Mouse (Mus musculus): Measurements from ENCODE around the gene Selenon.
A peak's percentile ranks its signal among the peaks of the same experiment; 100 is the strongest.

Selenon gene

DNA sequence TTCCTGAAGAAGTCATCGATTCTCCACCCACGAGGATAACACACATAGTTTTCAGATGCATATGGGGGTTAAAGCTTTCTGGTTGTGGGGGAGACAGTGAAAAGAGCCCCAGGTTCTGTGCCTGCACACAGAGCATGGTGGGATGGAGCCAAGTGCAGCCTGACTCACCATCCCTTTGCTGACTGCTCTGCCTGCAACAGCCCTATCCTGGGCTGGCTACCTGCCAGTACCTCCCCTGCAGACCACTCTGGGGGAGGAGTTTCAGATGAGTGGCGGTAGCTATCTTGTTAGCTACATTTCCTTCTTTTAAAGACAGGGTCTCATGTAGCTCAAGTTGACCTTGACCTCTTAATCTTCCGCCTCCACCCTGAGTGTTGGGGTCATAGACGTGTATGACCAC, 26.4 kb upstream of the Selenon start:
- no peak for DNase-seq (ENCODE audit: low read depth)

DNA sequence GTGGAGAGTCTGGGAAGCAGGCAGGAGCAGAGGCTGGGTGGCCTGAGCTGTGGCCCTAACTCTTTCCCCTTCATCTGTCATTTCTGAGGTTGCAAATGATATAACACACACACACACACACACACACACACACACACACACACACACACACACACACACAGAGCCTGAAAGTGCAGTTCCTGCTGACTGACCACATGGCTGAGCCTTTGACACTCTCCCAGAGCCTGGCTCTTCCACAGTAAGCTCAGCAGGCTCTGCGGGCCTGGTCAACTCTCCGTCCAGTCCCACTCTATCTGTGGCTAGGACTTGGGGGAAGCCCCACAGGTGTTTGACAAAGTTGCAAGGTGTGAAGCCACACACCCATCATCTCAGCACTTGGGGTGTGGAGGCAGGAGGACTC, 25.3 kb upstream of the Selenon start:
- no peak for DNase-seq (ENCODE audit: low read depth)

DNA sequence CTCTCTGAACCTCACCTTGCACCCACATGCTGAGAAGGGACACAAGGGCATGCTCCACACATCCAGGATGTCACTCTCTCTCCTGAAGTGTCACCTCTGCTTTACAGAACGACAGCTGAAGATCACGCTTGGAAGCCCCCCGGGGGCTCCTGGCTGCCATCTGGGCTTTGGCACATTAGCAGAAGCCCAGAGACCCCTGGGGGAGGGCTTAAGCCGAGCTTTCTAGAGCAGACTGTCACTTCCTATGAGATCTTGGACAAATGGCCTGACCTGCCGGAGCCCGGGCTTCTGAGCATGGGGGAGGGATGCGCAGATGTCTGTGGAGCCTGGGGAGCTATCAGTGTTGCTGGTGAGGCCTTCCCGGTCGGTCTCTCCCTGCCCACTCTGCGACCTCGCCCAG, 23.5 kb upstream of the Selenon start:
- no peak for DNase-seq (ENCODE audit: low read depth)

DNA sequence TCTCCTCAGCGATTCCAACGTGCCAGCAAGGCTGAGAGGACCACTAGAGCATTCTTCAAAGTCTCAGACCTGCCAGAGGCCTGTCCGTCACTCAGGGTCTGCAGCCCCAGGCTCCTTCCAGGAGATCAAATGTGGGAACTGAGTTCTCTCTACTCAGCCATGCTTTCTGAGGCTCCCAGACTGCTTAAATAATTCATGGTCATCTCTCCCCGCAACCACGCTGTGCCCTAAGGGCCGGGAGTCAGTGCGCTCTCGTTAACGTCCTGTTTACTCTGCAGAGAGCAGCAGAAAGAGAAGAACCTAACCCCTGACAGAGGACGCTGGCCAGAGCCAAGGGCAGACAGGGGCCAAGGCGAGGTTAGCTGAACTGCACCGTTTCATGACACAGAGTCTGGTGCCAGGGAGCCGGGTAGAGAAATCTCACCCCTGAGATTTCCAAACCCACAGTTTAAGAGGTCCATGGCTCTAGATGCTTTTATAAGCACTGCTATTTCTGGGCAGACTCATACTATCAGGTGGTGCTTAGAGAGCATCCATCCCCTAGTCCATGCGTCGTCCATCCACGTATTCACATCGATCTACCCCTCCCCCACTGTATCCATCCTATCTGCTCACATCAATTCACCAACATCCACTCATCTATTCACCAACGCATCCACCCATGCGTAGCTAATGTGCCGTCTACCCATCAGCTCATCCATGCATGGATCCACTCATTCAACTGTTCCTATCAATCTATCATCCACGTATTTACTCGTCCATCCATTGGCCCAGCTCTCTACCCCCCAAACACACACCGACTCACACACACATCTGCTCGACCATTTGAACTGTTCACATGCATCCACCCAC, 20.7 kb upstream of the Selenon start:
- DNase-seq (ENCODE audit: low read depth), result no peak

DNA sequence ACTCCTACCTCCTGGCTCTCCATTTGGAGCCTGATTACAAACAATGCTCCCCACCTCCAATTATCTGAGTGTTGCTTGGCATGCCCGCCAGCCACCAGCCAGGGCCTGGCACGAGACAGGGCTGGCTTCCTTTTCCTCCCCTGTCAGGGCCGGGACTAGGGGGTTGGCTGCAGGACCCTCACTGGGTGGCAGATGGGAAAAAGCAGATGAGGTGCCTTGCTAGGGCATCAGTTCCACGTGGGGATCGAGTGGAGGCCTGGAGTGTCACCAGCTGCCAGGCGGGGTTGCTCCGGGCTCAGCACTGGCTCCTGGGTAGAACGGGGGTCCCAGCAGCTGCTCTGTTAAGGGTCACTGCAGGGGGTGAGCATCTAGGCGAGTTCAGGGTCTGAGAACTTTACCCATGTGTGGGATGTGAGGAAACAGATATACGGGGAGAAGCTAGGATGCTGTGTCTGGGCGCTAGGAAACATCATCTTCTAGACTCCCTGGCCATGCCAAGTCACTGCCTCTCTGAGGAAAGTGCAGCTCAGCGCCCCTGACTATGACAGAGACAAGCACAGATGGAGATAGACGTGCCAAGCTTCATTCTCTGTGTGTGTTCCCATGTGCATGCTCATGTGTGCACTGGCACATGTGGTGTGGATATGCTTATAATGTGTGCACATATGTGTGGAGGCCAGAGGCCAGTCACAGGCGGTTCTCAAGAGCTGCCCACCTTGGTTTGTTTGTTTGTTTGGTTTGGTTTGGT, 18.9 kb upstream of the Selenon start:
- DNase-seq (ENCODE audit: low read depth), result no peak

DNA sequence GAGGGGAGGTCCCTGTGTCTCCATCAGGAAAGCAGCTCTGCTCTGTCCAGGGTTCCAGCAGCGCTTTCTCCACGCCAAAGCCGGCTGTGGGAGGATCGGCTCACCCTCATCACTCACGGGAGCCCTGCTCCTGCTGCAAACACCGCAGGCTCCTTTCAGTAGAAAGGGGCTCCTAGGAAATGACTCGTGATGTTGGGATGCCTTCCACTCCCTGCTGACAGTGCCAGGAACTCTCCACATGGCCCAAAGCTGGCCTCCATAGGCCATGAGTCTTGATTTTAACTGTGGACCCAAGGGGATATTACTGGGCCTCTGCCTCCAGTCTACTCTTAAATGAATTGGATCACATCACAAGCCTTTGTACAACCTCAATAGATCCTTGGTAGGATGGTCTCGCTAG, 17.9 kb upstream of the Selenon start:
- DNase-seq (ENCODE audit: low read depth), result no peak

DNA sequence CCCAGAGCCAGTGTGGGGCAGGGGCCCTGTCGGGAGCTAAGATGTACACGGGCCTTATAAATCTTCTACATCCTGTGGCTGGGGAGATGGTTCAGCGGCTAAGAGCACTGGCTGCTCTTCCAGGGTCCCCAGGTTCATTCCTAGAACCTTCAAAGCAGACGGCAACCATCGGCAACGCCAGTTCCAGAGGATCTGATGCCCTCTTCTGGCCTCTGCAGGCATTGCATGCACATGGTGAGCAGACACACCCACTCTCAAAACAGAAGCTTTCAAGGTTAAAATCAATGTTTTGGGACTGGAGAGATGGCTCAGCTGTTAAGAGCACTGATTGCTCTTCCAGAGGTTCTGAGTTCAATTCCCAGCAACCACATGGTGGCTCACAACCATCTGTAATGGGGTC, 17.2 kb upstream of the Selenon start:
- DNase-seq (ENCODE audit: low read depth), result no peak

DNA sequence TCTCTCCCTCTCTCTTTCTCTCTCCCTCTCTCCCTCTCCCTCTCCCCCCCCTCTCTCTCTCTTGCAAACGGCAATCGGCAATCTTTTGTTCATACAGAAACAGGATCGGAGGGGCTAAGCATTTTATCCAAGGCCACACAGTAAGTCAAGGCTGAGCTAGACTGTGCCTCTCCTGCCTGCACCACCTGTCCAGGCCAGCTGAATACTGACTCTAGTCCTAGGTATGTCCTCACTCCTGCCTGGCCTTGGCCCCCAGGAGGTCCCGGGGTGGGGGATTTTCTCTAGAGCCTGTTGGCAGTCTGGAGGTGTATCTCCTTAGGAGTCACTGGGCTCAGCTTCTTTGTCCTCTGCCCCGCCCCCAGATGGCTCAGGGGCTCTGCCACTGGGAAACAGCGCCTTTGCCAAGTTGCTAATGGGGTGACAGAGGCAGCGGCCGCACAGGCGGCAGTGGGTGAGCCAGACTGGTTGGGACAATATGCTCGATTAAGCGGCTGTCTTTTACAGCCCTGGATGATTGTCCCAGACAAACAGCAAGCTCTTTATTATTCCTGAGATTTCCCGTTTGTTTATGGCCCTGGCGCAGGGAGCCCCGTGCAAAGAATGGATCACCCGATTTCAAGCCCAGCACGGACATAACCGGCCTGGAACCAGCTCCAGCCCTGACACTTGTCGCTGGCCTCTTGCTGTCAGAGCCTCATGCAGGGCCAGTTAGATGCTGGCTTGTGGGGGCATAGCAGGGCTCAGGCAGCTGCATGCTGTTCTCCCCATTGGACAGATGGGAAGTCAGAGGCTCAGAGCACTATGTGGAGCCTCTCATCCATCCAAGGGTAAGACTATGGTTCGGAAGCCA, 15.6 kb upstream of the Selenon start:
- no peak for DNase-seq (ENCODE audit: low read depth)

DNA sequence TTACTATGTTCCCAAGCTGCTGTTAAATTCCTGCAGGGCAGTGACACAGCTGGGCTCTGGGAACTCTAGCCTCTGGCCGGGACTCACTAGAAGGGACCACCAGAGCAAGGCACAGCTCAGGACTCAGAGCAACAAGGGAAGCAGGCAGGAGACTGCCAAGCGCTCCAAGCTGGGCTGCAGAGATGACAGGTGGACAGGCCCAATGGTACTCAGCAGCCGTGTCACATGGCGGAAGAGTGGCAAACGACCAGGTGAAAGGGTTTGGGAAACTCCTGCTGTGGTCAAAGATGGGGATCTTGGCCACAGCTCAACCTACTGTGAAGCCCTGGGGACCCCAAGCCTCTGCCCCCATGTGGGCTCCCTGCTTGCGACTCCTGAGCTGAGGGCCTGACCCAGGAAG, 12.1 kb upstream of the Selenon start:
- no peak for DNase-seq (ENCODE audit: low read depth)

DNA sequence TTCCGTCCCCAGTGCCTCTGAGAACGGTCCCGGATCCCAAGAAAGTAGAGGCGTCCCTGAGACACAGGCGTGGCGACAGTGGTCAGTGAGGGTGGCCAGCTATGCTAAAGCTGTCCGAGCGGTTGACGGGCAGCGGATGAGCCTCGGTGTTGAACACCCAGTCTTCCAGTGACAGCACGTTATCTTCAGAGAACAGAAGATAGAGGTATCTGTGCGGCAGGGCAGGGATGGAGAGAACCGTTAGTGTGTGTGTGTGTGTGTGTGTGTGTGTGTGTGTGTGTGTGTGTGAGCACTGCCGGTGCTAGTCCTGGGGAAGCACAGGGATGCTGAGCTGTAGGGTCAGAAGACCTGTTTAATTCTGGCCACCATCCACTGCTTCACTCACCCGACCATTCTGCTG, 11.7 kb upstream of the Selenon start:
- no peak for DNase-seq (ENCODE audit: low read depth)

DNA sequence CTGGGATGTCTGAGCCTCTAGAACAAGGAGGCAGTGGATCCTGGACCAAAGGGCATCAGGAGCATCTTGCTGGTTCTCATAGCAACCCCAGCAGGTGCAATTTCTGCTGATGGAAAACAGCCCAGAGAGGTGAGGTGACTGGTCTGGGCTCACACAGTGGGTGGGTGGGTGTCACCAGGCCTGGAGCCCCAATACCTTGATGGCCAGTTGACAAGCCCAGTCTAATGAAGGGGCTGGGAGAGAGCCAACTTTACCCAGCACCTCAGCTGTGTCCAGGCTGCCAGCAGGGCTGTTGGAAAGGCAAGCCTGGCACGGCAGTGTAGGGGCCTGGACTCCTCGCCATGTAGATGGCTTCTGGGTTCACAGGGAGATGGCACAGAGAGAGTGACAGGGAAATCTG, 10.0 kb upstream of the Selenon start:
- DNase-seq (ENCODE audit: low read depth), result no peak

DNA sequence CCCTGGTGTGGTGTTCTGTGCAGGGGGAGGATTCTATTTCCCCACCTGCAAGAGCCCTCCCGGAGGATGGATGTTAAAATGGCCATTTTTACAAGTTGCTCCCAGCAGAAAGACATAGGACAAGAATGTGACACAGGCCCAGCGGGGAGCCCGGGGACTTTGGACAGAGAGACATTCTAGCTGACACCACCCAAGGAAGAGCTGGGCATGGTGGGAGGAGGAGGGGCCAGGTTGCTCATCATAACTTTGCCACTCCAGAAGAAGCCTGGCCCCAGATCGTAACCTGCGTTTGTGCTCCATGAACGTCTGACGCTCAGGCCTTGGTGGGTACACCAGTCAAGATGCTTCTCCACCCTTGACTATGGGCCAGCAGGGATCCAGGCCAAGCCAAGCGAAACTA, 8.7 kb upstream of the Selenon start:
- no peak for DNase-seq (ENCODE audit: low read depth)

DNA sequence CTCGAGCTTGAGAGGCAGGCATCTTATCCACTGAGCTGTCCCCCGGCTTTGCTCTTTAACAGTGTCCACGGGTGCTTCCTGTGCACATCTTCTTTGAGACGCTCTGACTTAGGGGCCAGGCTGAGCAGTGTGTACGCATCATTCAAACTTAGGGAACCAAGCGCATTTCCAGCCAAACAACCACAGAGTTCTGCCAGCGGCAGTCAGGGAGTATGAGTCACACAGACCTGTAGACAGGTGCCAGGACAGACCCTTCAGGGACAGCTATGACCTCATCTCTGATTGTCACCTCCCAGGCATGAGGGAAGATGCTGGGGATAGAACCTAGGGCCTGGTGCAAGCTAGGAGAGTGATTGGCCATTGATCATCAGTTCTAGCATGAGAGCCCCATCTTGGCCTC, 7.2 kb upstream of the Selenon start:
- DNase-seq (ENCODE audit: low read depth), result no peak

DNA sequence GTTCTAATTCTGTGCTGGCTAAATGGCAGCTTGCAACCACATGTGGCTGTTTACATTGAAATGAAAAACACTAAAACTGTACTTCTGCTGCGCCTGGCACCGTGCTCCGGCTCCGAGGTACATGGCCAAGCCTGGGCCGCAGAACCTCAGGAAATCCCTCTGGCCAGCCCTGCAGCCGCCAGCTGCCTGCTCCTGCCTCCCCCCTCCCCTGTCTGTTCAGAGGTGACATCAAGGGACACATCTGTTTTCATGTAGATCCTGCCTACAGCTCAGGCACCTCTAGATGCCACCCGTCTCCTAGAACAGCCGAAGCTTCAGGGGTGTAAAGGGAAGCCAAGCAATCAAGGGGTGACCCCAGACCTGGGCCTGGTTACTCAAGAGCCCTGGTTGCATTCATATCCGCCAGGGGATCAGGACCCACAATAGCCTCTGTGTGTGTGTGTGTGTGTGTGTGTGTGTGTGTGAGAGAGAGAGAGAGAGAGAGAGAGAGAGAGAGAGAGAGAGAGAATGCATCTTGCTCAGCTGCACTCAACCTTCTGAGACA, 6.7 kb upstream of the Selenon start:
- DNase-seq (ENCODE audit: low read depth), result no peak

DNA sequence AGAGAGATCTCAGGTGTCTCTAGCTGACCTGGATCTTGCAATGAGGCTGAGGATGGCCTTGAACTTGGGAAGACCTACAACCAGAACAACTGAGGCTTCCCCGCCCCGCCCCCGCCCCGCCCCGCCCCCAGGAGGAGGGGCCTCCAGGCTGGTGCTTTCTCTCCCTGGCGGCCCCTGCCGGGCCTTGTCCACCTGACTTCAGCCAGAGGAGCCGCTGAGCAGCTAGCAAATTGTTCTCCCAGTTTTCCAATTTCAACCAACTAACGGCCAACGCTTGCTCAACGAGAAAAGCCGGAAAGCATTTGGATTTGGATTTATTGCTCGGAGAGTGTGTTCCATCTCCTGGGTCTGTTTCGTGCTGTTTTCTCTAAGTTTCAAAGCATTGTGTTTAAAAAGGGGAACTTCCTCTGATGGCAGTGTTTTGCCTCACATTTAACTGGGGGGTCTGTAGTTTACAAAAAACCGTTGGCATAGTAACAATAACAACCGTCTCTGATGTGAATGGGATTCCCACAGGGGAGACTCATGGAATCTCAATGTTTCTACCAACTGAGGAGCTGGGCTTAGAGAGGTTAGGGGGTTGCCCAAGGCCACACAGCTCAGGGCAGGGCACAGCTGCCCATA, 5.8 kb upstream of the Selenon start:
- no peak for DNase-seq (ENCODE audit: low read depth)

DNA sequence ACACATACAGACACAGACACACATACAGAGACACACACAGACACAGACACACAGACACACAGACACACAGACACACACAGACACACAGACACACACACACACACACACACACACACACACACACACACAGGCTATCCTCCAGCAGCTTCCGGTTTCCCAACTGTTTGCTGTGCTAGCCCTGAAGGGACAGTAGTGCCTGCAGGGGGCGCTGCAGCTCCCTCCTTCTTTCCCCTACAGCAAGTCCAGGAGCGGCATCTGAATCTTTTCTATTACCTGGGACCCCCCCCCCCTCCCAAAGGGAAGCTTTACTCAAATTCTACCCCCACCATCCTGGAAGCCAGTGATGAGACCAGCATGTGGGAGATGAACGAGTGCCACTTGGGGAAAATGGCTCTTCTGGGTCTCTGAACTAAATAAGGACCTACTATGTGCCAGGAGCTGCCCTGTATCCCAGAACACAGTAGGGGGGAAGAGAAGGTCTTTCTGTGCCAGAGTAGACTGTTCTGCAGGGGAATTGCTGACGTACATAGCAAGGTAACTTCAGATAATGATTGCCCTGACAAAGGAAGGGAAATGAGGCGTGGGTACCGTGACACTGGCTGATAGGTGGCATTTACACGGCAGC, 4.1 kb upstream of the Selenon start:
- DNase-seq (ENCODE audit: low read depth), result peak; percentile 55

DNA sequence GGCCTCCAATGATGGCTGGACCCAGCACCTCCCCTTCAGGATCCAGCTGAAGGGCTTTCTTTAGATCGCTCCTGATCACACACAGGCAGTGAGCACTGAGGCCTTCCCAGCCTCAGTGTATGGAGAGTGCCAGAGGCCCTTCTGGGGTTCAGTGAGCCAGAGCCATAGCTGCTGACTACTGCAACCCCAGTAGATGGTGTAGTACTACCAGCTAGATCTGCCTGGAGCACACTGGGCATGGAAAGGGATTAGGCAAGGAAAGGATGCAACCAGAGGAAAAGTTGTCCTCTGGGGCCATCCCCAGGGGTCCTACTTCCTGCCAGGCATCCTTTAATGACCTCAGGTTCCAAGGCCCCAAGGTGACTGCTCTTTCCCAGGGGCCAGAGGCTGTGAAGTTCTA, 1.7 kb upstream of the Selenon start:
- no peak for DNase-seq (ENCODE audit: low read depth)

DNA sequence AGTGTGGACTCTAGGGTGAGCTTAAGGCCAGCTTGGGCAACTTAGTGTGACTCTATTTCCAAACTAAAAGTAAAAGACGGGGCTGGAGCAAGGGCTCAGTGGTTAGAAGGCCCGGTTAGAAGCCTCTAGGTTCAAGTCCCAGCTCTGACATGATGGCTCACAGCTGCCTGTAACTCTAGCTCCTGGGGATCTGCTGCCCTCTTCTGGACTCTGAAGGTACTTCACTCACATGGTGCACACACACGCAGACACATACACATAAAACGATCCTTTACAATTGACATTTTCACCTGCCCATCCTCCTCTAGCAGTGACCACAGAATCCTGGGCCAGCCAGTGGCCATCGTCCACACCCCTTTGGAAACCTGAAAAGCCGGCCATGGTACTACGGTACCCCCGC, 2.1 kb downstream of the Selenon start:
- no peak for DNase-seq (ENCODE audit: low read depth)

DNA sequence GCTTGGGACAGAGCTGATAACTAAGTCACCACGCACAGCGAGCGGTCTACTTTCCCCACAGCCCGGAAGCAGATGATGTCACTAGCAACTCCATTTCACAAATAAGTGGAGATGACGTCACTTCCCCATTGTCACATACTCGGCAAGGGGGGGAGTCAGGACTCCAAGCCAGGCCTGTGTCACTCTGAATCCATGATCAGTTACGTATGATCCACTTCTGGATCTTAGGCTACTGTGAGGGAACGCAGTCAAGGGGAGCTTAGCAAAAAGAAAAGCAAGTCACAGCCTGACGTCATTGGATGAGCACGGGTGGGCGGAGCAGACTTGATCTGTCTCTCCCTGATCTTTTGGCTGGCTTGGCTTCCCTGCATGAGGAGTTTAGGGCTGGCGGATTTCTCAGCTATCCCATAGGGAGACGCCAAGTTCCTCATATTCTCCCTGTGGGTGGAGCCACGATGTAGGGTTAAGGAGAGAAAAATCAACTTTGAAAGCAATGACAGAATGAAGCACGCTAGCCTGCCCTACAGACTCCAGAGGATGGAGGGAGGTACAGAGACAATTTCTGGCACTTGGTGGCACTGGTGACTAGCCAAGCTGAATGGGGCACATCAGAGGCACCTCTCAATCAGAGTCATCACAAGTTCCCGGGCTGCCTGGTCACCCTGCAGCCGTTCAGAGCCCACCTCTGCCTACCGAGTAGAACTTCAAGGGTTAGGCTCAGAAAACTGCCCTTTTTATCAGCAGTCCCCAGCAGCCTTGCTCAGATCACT, 3.6 kb downstream of the Selenon start:
- DNase-seq (ENCODE audit: low read depth), result peak; percentile 40

DNA sequence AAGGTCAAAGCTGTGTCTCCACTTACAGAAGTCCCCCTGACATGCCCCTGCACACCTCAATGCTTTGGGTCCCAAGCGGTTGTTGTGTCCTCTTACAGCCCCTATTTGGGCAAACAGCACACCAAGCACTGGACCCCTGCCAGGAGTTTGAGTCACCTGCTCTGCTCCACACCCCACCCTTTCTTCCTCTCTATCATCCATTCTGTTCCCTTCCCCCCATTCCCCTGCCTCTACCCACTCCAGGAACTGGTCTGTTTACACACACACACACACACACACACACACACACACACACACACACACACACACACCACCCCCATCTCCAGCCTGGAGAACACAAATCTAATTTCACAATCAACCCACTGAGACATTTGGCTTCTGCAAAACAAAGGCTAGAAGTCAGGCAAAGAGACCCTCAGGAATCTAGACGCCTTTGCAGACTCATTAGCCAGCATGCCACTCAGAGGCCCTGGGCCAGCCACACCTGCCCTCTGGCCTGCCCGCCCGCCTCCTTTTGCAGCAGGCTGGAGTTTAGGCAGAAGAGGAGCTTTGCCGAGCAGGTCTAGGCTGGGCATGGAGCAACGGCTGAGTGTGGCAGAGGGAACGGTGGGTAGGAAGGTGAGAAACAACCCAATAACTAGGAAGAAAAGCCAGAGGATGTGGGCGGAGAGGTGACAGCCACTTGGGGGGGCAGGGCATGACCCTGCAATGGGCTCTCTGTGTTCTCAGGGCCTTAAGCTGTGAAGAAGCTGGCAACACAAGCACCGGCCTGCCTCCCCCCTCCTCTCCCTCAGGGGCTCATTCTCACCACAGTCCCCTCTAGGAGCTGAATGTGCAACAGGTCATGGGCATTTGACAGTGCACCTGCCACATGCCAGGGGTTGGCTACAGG, 4.9 kb downstream of the Selenon start:
- DNase-seq (ENCODE audit: low read depth), result no peak

Measured in naive thymus-derived CD4-positive, alpha-beta T cell, adult 2 months (primary cell).